Mouse (Mus musculus): ENCODE results near the gene Ear1.
"Not testable (repeated sequence)": the region's sequence is repeated elsewhere in the genome, so short reads cannot be mapped to it uniquely, and the experiment has no call there.

The Ear1 gene

GRCm38 (mm10) chr14:43875417-43875816 is at the start of gene Ear1:
Gene Ear1 (minus strand): TSS chr14:43875517.
- DNase-seq (ENCODE audit: low read depth, low spot score), result not testable (repeated sequence)

- peak; percentile 28 for DNase-seq (ENCODE audit: low read depth, low spot score)
Observed at GRCm38 (mm10) chr14:43924688-43925403, 49.5 kb upstream of the Ear1 start, which contains the start of gene Gm8113. Gene Gm8113 (plus strand): TSS chr14:43925390.

- DNase-seq (ENCODE audit: low read depth, low spot score), result not testable (repeated sequence)
Observed at GRCm38 (mm10) chr14:43923459-43923858, 48.1 kb upstream of the Ear1 start, which contains the start of gene Ear10. Gene Ear10 (minus strand): TSS chr14:43923559.

- not testable (repeated sequence) for DNase-seq (ENCODE audit: low read depth, low spot score)
Observed at GRCm38 (mm10) chr14:43918214-43918613, 42.9 kb upstream of the Ear1 start.

GRCm38 (mm10) chr14:43898577-43898976 is 23.3 kb upstream of the Ear1 start:
- not testable (repeated sequence) for DNase-seq (ENCODE audit: low read depth, low spot score)

GRCm38 (mm10) chr14:43895357-43895756 is 20.0 kb upstream of the Ear1 start:
- DNase-seq (ENCODE audit: low read depth, low spot score), result not testable (repeated sequence)

- DNase-seq (ENCODE audit: low read depth, low spot score), result not testable (repeated sequence)
Observed at GRCm38 (mm10) chr14:43891288-43891687, 16.0 kb upstream of the Ear1 start.

- DNase-seq (ENCODE audit: low read depth, low spot score), result not testable (repeated sequence)
Observed at GRCm38 (mm10) chr14:43886235-43886634, 10.9 kb upstream of the Ear1 start.

- not testable (repeated sequence) for DNase-seq (ENCODE audit: low read depth, low spot score)
Observed at GRCm38 (mm10) chr14:43879966-43880545, 4.7 kb upstream of the Ear1 start.

- not testable (repeated sequence) for DNase-seq (ENCODE audit: low read depth, low spot score)
Observed at GRCm38 (mm10) chr14:43877789-43878188, 2.5 kb upstream of the Ear1 start.

- DNase-seq (ENCODE audit: low read depth, low spot score), result not testable (repeated sequence)
Observed at GRCm38 (mm10) chr14:43874862-43875261, 455 bp downstream of the Ear1 start.

GRCm38 (mm10) chr14:43860522-43860921 is 14.8 kb downstream of the Ear1 start:
- DNase-seq (ENCODE audit: low read depth, low spot score), result not testable (repeated sequence)

- DNase-seq (ENCODE audit: low read depth, low spot score), result not testable (repeated sequence)
Observed at GRCm38 (mm10) chr14:43859465-43859864, 15.9 kb downstream of the Ear1 start.

GRCm38 (mm10) chr14:43843949-43844573 is 31.3 kb downstream of the Ear1 start:
- DNase-seq (ENCODE audit: low read depth, low spot score), result not testable (repeated sequence)

GRCm38 (mm10) chr14:43840976-43841375 is 34.3 kb downstream of the Ear1 start:
- DNase-seq (ENCODE audit: low read depth, low spot score), result not testable (repeated sequence)

- DNase-seq (ENCODE audit: low read depth, low spot score), result not testable (repeated sequence)
Observed at GRCm38 (mm10) chr14:43835366-43835765, 40.0 kb downstream of the Ear1 start.

GRCm38 (mm10) chr14:43830385-43830784 is 44.9 kb downstream of the Ear1 start:
- DNase-seq (ENCODE audit: low read depth, low spot score), result not testable (repeated sequence)

GRCm38 (mm10) chr14:43824176-43824575 is 51.1 kb downstream of the Ear1 start:
- DNase-seq (ENCODE audit: low read depth, low spot score), result not testable (repeated sequence)

GRCm38 (mm10) chr14:43821869-43822268 is 53.4 kb downstream of the Ear1 start:
- DNase-seq (ENCODE audit: low read depth, low spot score), result not testable (repeated sequence)

GRCm38 (mm10) chr14:43812458-43812857 is 62.9 kb downstream of the Ear1 start:
- not testable (repeated sequence) for DNase-seq (ENCODE audit: low read depth, low spot score)

- not testable (repeated sequence) for DNase-seq (ENCODE audit: low read depth, low spot score)
Observed at GRCm38 (mm10) chr14:43808142-43808541, 67.2 kb downstream of the Ear1 start.

- not testable (repeated sequence) for DNase-seq (ENCODE audit: low read depth, low spot score)
Observed at GRCm38 (mm10) chr14:43804435-43804834, 70.9 kb downstream of the Ear1 start.
